Mouse (Mus musculus) layer of hippocampus, adult 11-12 months (tissue): Measurements from ENCODE around the gene Kdelr2.
A peak's percentile ranks its signal among the peaks of the same experiment; 100 is the strongest.

ENCODE experiments used
- DNase-seq: peaks from one replicate; pipeline ENCODE4 v3.0.0; 2022; ENCODE audit warnings: low spot score

Kdelr2 gene

GRCm38 (mm10) chr5:143401556-143401955, 2.1 kb upstream of the Kdelr2 start:
- DNase-seq = no peak

GRCm38 (mm10) chr5:143404148-143404930, 701 bp downstream of the Kdelr2 start:
- DNase-seq = no peak

- no peak for DNase-seq
Observed at GRCm38 (mm10) chr5:143405200-143405599, 1.6 kb downstream of the Kdelr2 start.

GRCm38 (mm10) chr5:143406548-143406947, 2.9 kb downstream of the Kdelr2 start:
- DNase-seq = no peak

GRCm38 (mm10) chr5:143409239-143409638, 5.6 kb downstream of the Kdelr2 start:
- DNase-seq = no peak

GRCm38 (mm10) chr5:143410841-143411395, 7.3 kb downstream of the Kdelr2 start:
- DNase-seq = no peak

- DNase-seq = no peak
Observed at GRCm38 (mm10) chr5:143421484-143421883, 17.8 kb downstream of the Kdelr2 start.

GRCm38 (mm10) chr5:143422990-143423389, 19.4 kb downstream of the Kdelr2 start:
- DNase-seq = no peak

- peak; percentile 50 for DNase-seq
Observed at GRCm38 (mm10) chr5:143423899-143424519, 20.4 kb downstream of the Kdelr2 start.

- peak; percentile 58 for DNase-seq
Observed at GRCm38 (mm10) chr5:143434421-143434820, 30.8 kb downstream of the Kdelr2 start.

GRCm38 (mm10) chr5:143441298-143441697, 37.7 kb downstream of the Kdelr2 start:
- no peak for DNase-seq

- DNase-seq = no peak
Observed at GRCm38 (mm10) chr5:143441753-143442152, 38.1 kb downstream of the Kdelr2 start.

GRCm38 (mm10) chr5:143463671-143464070, 60.0 kb downstream of the Kdelr2 start:
- no peak for DNase-seq

GRCm38 (mm10) chr5:143464100-143464756, 60.6 kb downstream of the Kdelr2 start, which contains the start of gene Daglb:
TSS of gene Daglb (plus strand) at chr5:143464584.
- DNase-seq = peak; percentile 92

GRCm38 (mm10) chr5:143464757-143465118, 61.1 kb downstream of the Kdelr2 start:
- no peak for DNase-seq

- no peak for DNase-seq
Observed at GRCm38 (mm10) chr5:143465156-143466085, 61.8 kb downstream of the Kdelr2 start.

GRCm38 (mm10) chr5:143466891-143467669, 63.4 kb downstream of the Kdelr2 start:
- DNase-seq = no peak

GRCm38 (mm10) chr5:143467931-143468330, 64.3 kb downstream of the Kdelr2 start:
- DNase-seq = no peak

- DNase-seq = no peak
Observed at GRCm38 (mm10) chr5:143469628-143470027, 66.0 kb downstream of the Kdelr2 start.

GRCm38 (mm10) chr5:143470421-143471164, 67.0 kb downstream of the Kdelr2 start:
- peak; percentile 78 for DNase-seq
